Mouse (Mus musculus): ENCODE results near the gene Lonp2. TPM values are rescaled to one million over a fixed set of nuclear protein-coding genes. Genes with fewer than 3 reads are reported as not detected.

The Lonp2 gene
- polyA plus RNA-seq, 1 experiment from 2014 or later, result 63.2 TPM

DNA sequence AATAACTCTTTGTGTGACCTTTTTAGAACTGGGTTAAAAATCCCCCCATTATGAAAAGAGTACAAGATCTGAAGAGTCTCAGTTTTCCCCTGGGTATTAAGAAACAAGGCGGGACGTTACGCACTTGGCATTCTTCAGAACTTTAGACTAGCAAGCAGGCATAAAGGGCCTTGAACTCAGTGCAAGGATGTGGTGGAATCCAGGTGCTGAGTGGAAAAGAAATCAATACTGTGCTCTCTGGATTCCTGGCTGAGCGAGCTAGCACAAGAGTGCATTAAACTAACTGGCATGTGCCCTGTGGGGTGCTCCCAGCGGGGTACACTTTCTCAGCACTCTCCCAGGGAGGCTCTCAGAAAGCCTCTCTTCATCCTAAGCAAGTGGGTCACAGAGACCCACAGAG is 139.0 kb downstream of the Lonp2 start:
- Histone ChIP-seq H3K4me1 (0 out of 2 replicates have a peak, but pooled peaks cover 3% of the 10 kb centered on the region), H3K27me3 (no peaks in the 10 kb centered on the region), H3K27ac (no peak overlapping the region), H3K36me3 (no peaks in the 10 kb centered on the region), H3K4me3 (replicated peaks) (no peak overlapping the region), H3K9me3 (replicated peaks) (no peaks in the 10 kb centered on the region), H3K4me2 (no peak overlapping the region), H3K9ac (no peak overlapping the region)
- ATAC-seq (replicated peaks; ENCODE audit: low FRiP score), result no peak
- WGBS, result 63% methylated on average over 5 of the region's 5 CpGs

DNA sequence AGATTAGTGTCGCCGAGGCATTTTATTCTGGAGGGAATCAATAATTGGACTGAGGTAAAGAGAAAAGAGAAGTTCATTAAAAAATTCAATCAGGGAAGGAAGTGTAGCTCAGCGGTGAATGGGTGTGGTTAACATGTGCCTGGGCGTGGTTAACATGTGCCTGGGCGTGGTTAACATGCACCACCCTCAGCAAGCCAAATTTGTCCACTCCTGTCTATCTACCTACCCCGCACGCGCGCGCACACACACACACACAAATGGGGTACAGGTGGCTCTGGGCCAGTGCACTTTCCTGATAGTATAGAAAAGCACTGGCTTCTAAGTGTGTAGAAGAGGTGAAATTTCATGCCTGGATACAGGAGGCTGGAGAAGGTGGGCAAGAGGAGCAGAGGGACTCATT is 141.3 kb downstream of the Lonp2 start:
- Histone ChIP-seq H3K9me3 (replicated peaks) (no peaks in the 10 kb centered on the region), H3K4me2 (no peak overlapping the region), H3K27ac (no peak overlapping the region), H3K4me1 (no peaks in the 10 kb centered on the region), H3K36me3 (no peaks in the 10 kb centered on the region), H3K27me3 (no peaks in the 10 kb centered on the region), H3K9ac (no peak overlapping the region), H3K4me3 (replicated peaks) (no peak overlapping the region)
- WGBS, result 89% methylated on average over 10 of the region's 10 CpGs
- ATAC-seq (replicated peaks; ENCODE audit: low FRiP score), result no peak

DNA sequence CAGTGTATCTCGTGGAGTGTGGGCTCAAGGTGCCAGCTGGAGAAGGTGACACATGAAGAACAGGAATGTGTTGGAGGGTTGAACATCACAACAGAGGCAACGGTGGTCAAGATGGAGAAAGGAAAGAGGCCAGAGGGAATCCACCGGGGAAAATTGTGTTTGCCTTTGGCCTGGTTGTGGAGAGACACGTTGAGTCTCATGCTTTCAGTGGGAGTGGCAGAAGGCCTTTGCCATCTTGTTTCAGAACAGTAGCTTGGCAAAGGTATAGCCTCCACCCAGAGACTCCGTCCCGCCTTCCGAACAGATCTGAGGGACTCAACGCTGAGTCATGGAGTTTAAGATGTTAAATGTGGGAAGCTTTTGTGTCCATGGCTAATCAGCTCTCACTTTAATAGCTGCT is 141.8 kb downstream of the Lonp2 start:
- Histone ChIP-seq H3K9me3 (replicated peaks) (no peaks in the 10 kb centered on the region), H3K4me2 (no peak overlapping the region), H3K4me3 (replicated peaks) (no peak overlapping the region), H3K36me3 (no peaks in the 10 kb centered on the region), H3K27ac (no peak overlapping the region), H3K9ac (no peak overlapping the region), H3K27me3 (no peaks in the 10 kb centered on the region), H3K4me1 (no peaks in the 10 kb centered on the region)
- WGBS, result 86% methylated on average over 8 of the region's 8 CpGs
- no peak for ATAC-seq (replicated peaks; ENCODE audit: low FRiP score)

DNA sequence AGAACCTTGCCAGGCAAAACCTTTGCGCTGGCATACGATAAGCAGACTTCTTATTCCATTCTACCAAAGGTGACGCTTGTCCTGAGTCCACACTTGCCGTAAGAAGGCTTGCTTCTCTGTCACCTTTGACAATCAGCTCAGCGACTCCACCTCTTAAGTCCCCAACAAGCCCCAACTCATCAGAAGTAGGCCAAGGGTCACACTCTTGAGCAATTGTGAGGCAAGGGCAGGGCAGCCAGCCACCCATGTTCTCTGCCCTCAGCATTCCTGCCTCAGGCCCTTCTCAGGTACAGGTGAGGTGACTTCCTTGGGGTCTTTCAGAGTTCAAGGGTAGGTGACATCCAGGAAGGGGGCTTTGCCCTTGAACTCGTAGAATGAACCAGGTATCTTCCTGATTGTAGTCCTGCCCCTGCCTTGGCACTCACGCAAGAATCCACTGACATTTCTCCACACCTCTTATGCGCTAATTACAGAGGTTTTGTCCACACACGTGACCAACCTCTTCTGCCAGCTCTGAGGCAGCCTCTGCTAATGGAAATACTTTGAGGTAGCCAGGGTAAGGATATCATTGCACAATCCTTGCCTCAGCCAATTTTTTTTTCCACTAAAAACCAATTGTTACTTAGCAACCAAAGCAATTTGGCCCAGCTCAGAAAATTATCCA is 142.8 kb downstream of the Lonp2 start:
- Histone ChIP-seq H3K27me3 (no peaks in the 10 kb centered on the region), H3K9ac (no peak overlapping the region), H3K36me3 (no peaks in the 10 kb centered on the region), H3K4me2 (no peak overlapping the region), H3K27ac (no peak overlapping the region), H3K4me1 (no peaks in the 10 kb centered on the region), H3K9me3 (replicated peaks) (no peaks in the 10 kb centered on the region), H3K4me3 (replicated peaks) (no peak overlapping the region)
- 91% methylated on average over 9 of the region's 9 CpGs for WGBS
- no peak for ATAC-seq (replicated peaks; ENCODE audit: low FRiP score)

DNA sequence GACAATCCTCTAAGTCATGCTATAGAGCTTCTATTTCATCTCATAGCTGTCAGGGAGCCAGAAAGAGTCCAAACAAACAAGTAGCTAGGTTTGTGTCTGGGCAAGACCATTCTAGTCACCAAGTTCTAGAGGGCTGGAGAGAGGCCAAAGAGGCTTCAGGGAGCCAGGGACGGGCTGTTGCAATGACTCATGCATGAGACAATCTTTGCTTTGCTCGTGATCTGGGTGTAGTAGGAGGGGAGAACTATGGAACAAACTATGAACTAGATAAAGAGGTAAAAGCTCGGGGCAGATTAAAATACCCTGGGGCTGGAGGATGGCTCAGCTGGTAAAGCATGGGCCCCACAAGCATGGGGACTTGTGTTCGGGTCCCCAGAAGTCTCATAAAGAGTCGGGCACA is 144.7 kb downstream of the Lonp2 start:
- WGBS, result 71% methylated on average over 5 of the region's 5 CpGs
- Histone ChIP-seq H3K9ac (no peak overlapping the region), H3K9me3 (replicated peaks) (no peaks in the 10 kb centered on the region), H3K4me3 (replicated peaks) (no peak overlapping the region), H3K27ac (no peak overlapping the region), H3K4me2 (no peak overlapping the region), H3K36me3 (no peaks in the 10 kb centered on the region), H3K4me1 (no peaks in the 10 kb centered on the region), H3K27me3 (no peaks in the 10 kb centered on the region)
- no peak for ATAC-seq (replicated peaks; ENCODE audit: low FRiP score)

DNA sequence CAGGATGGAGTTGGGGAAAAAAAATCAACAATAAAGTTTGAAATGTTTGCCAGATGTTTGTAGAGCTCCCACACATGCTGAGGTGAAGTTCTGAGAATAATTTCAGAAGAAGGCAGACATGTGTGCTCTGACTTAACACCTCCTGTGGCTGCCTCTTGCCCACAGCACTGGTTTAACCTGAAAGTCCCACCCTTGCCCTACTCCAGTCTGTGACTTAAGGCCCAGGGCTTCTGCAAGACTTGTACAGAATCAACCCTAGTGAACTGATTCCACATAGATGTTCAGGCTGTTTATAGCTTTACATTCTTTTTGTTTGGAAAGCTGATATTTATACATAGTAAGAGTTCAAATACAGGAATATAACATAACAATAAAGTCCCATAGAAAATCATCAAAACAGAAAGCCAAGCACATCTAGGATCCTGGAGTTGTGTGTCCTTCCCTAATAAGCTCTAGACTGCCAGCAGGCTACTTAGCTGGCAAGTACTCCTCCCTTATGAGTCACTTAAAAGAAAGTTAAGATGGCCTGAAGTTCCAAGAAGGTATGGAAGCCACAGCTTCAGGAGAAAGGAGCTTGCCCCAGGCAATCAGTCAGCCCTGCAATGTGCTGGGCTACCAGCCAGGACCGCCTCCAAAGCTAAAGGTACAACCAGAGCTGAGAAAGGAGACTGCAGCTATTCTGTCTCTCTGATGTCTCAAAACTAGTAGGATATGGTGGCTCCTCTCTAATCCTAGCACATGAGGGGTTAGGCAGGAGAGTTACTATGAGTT is 146.3 kb downstream of the Lonp2 start:
- 74% methylated on average over 1 of the region's 1 CpGs for WGBS
- no peak for ATAC-seq (replicated peaks; ENCODE audit: low FRiP score)
- H3K9ac ChIP-seq, result no peak overlapping the region
- H3K27me3 ChIP-seq, result no peaks in the 10 kb centered on the region
- H3K4me2 ChIP-seq, result no peak overlapping the region
- no peak overlapping the region for H3K27ac ChIP-seq
- no peaks in the 10 kb centered on the region for H3K9me3 ChIP-seq (replicated peaks)
- H3K4me3 ChIP-seq (replicated peaks), result no peak overlapping the region
- H3K4me1 ChIP-seq, result no peaks in the 10 kb centered on the region
- no peaks in the 10 kb centered on the region for H3K36me3 ChIP-seq

Small RNAs within 50 kb of the gene (microRNA-seq; reads per million reads assigned to microRNA genes)
- not detected for gene Gm44348

Other genes with a start within 250 kb of the Lonp2 start
- gene Abcc12, start 43.4 kb upstream of the Lonp2 start, polyA plus RNA-seq (2015; fragmentation: Nextera tagmentation; extraction: Ambion mirVana), result 0.14 and 0.15 TPM in 2 replicates
- gene Gm10638, start 121.7 kb downstream of the Lonp2 start, polyA plus RNA-seq (2015; fragmentation: Nextera tagmentation; extraction: Ambion mirVana), result 4.8 and 5.7 TPM in 2 replicates
- gene Siah1a, start 121.9 kb downstream of the Lonp2 start, polyA plus RNA-seq (2015; fragmentation: Nextera tagmentation; extraction: Ambion mirVana), result 46.4 and 48.7 TPM in 2 replicates

All from kidney, embryonic 15.5 days (tissue).